Mouse (Mus musculus): ENCODE measurements at regions not wholly inside any gene's neighbourhood (a gene's known extent, or its start where the extent isn't known, plus 50 kb on each side); places are given as distances from the start of the nearest gene placed in this dataset.

DNA sequence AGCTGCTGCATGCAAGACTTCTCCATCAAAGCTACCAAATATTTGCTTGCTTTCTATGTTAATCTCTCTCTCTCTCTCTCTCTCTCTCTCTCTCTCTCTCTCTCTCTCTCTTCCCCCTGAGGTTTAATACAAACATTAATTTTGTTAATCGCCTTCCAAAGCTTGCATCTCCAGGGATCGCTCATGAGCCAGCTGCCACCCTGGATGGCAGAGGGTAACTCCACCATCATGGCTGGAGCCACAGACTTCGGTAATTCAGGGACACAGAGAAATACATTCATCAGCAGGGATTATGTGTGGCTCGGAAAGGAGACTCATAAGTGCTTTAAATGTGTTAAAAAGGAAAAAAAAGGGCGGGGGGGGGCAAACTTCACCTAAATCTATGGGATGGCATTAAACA lies 601.7 kb upstream of the Tenm3 start:
- H3K4me1 ChIP-seq (ENCODE audit: control insufficient read depth, insufficient read depth, low read length) = no peaks in the 10 kb centered on the region
- H3K4me3 ChIP-seq (ENCODE audit: insufficient read depth, low read length) = no peak overlapping the region
- H3K27ac ChIP-seq (ENCODE audit: insufficient read depth, low read length) = no peak overlapping the region
- TF ChIP-seq CTCF (IDR thresholded peaks at IDR 0.05; ENCODE audit: extremely low read depth, insufficient read depth, low read length) = no peak
- no peak for TF ChIP-seq POLR2A (IDR thresholded peaks at IDR 0.05; ENCODE audit: extremely low read depth, insufficient read depth, low read length)

DNA sequence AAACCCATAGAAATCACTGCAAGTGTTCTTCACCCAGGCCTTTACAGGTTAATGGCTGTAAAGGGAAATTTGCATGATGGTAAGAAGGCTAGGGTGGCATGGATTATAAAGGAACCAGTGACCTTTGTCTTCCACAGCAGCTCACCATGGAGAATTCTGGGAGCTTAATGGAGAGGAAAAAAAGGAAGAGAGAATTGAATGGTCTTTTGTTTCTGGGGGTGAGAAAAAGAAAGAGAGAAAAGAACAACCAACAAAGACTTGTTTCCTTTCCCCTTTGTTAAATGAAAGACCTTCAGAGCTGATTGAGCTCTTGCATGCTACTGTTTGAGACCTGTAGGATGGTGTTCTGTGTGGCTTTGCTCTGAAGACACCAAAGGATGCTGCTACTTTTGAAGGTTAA lies 597.5 kb upstream of the Tenm3 start:
- no peak overlapping the region for H3K4me3 ChIP-seq (ENCODE audit: insufficient read depth, low read length)
- H3K27ac ChIP-seq (ENCODE audit: insufficient read depth, low read length) = no peak overlapping the region
- no peak for TF ChIP-seq POLR2A (IDR thresholded peaks at IDR 0.05; ENCODE audit: extremely low read depth, insufficient read depth, low read length)
- TF ChIP-seq CTCF (IDR thresholded peaks at IDR 0.05; ENCODE audit: extremely low read depth, insufficient read depth, low read length) = no peak
- H3K4me1 ChIP-seq (ENCODE audit: control insufficient read depth, insufficient read depth, low read length) = no peaks in the 10 kb centered on the region

DNA sequence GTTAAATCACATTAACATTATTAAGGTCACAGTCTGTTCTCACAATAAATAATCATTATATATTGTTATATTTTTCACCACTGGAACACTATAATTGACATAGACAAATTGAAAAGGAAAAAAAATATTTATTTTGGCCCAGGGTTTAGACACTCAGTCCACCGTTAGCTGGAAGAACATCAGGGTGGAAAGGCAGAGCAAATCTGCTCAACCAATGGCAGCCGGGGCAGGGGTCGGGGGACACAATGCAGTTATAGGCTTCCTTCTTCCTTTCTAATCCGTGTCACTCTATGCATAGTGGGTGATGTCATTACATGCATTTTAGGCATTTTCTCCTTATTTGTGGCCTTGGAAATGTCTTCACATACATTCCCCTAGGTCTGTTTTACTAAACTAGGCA lies 552.8 kb upstream of the Tenm3 start:
- Histone ChIP-seq H3K27ac (ENCODE audit: insufficient read depth, low read length) (no peak overlapping the region), H3K4me1 (ENCODE audit: control insufficient read depth, insufficient read depth, low read length) (no peaks in the 10 kb centered on the region), H3K4me3 (ENCODE audit: insufficient read depth, low read length) (no peak overlapping the region)
- TF ChIP-seq CTCF (IDR thresholded peaks at IDR 0.05; ENCODE audit: extremely low read depth, insufficient read depth, low read length) (no peak), POLR2A (IDR thresholded peaks at IDR 0.05; ENCODE audit: extremely low read depth, insufficient read depth, low read length) (no peak)

DNA sequence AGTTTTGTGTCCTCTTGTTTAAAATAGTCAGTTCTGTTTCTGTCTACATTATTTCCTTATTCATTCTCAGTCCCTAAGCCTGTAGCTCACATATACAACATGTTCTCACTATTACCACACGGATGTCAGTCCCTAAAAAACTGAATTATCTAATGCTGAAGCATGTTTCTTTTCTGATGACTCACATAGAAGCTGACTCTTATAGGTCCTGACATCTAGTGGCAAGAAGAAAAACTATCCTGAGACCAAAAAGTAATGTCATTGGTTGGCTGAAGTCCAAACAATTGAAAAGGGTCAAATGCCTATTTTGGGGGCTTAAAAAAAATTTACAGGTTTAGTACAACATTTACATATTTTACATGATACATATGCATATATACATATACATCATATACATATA lies 551.3 kb upstream of the Tenm3 start:
- Histone ChIP-seq H3K4me3 (ENCODE audit: insufficient read depth, low read length) (no peak overlapping the region), H3K4me1 (ENCODE audit: control insufficient read depth, insufficient read depth, low read length) (no peaks in the 10 kb centered on the region), H3K27ac (ENCODE audit: insufficient read depth, low read length) (no peak overlapping the region)
- TF ChIP-seq POLR2A (IDR thresholded peaks at IDR 0.05; ENCODE audit: extremely low read depth, insufficient read depth, low read length) = no peak
- no peak for TF ChIP-seq CTCF (IDR thresholded peaks at IDR 0.05; ENCODE audit: extremely low read depth, insufficient read depth, low read length)

DNA sequence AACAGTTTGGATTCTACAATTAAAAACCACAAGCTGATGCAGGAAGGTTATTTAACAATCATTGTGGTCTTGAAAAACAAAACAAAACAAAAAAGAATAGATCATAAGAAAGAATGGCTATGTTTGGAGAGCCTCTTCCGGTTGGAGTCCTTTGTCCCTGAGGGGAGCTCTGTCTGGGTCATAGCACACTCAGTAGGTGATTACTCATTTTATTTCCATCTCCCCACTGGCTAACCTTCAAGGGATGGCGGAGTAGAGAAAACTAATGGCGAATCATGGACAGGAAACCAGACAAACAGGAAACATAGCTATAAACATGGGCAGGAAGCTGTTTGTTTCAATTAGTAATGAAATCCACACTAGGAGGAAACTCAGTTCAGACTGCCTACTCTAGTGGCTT lies 545.8 kb upstream of the Tenm3 start:
- Histone ChIP-seq H3K4me3 (ENCODE audit: insufficient read depth, low read length) (no peak overlapping the region), H3K27ac (ENCODE audit: insufficient read depth, low read length) (no peak overlapping the region), H3K4me1 (ENCODE audit: control insufficient read depth, insufficient read depth, low read length) (no peaks in the 10 kb centered on the region)
- TF ChIP-seq CTCF (IDR thresholded peaks at IDR 0.05; ENCODE audit: extremely low read depth, insufficient read depth, low read length) (no peak), POLR2A (IDR thresholded peaks at IDR 0.05; ENCODE audit: extremely low read depth, insufficient read depth, low read length) (no peak)

DNA sequence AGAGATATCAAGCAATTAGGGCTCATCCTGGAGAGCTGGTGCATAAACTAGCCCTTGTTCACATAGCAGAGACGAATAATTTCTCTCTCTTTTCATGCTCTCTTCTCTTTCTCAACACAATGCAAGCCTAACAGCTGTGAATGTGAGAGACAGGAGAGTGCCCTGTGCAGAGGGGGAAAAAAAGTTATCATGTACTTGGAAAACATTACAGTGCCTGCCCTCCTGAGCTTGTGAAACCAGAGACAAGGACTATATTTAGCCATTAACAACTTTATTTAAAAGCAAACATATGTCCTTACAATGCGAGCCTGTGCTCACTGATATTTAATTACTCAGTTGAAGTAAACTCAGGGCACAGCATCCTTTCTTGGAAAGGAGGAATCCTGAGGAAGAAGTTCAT lies 543.8 kb upstream of the Tenm3 start:
- Histone ChIP-seq H3K4me3 (ENCODE audit: insufficient read depth, low read length) (no peak overlapping the region), H3K27ac (ENCODE audit: insufficient read depth, low read length) (no peak overlapping the region), H3K4me1 (ENCODE audit: control insufficient read depth, insufficient read depth, low read length) (no peaks in the 10 kb centered on the region)
- no peak for TF ChIP-seq CTCF (IDR thresholded peaks at IDR 0.05; ENCODE audit: extremely low read depth, insufficient read depth, low read length)

DNA sequence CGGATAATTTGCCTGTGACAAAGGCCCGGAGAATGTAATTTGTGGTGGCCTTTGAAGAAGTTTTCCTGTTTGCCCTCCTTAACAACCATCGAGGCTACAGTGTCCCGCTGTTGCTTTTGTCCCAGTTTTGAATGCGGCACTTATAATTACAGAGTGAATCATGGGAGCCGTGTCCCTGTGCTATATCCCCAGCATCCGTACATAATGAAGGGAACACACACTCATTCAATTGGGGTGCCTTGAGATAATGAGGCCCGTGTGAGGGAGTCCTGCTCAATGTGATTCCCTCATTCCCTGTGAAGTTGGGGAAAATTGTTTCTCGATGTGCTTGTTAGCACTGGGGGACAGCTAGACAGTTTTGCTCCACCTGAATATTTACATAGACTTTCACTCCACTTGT lies 528.9 kb upstream of the Tenm3 start:
- Histone ChIP-seq H3K4me3 (ENCODE audit: insufficient read depth, low read length) (no peak overlapping the region), H3K27ac (ENCODE audit: insufficient read depth, low read length) (no peak overlapping the region), H3K4me1 (ENCODE audit: control insufficient read depth, insufficient read depth, low read length) (no peaks in the 10 kb centered on the region)
- no peak for TF ChIP-seq POLR2A (IDR thresholded peaks at IDR 0.05; ENCODE audit: extremely low read depth, insufficient read depth, low read length)
- TF ChIP-seq CTCF (IDR thresholded peaks at IDR 0.05; ENCODE audit: extremely low read depth, insufficient read depth, low read length) = no peak

DNA sequence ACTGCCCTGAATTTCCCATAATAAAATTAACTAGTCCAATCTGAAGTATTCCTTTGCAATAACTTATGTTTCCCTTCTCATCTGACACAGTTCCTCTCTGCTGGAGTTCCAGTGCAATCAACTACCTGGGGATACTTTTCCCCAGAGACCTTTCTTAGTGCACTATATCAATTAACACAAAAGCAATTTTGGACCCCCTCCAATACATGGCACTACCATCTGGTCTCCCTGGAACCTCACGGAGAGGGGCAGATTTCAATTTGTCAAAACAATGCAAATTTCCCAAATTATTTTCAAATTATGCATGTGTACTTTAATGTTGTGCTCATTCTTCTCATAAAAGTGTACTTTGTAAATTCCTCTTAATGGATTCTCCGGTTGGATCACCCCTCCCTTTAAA lies 518.9 kb upstream of the Tenm3 start:
- Histone ChIP-seq H3K4me3 (ENCODE audit: insufficient read depth, low read length) (no peak overlapping the region), H3K27ac (ENCODE audit: insufficient read depth, low read length) (no peak overlapping the region), H3K4me1 (ENCODE audit: control insufficient read depth, insufficient read depth, low read length) (no peaks in the 10 kb centered on the region)
- no peak for TF ChIP-seq POLR2A (IDR thresholded peaks at IDR 0.05; ENCODE audit: extremely low read depth, insufficient read depth, low read length)
- no peak for TF ChIP-seq CTCF (IDR thresholded peaks at IDR 0.05; ENCODE audit: extremely low read depth, insufficient read depth, low read length)

DNA sequence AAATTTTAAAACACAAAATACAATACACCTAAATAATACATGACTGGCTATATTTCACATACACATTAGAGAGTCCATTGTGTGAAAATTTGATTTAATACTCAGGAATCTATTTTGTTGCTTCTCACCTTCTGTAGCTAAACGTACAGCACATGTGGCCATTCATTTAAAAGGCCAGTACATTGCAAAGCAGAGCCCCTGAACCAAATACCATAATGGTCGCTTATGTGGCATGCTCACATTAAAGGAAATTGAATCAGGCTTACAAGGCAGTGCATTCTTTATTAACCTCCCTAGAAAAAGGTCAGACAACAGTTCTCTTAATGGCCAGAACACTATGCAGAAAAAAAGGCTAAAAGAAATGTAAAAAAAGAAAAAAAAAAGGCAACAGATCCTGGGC lies 517.7 kb upstream of the Tenm3 start:
- no peak overlapping the region for H3K4me3 ChIP-seq (ENCODE audit: insufficient read depth, low read length)
- TF ChIP-seq POLR2A (IDR thresholded peaks at IDR 0.05; ENCODE audit: extremely low read depth, insufficient read depth, low read length) (no peak), CTCF (IDR thresholded peaks at IDR 0.05; ENCODE audit: extremely low read depth, insufficient read depth, low read length) (no peak)
- H3K27ac ChIP-seq (ENCODE audit: insufficient read depth, low read length) = no peak overlapping the region
- H3K4me1 ChIP-seq (ENCODE audit: control insufficient read depth, insufficient read depth, low read length) = no peaks in the 10 kb centered on the region

DNA sequence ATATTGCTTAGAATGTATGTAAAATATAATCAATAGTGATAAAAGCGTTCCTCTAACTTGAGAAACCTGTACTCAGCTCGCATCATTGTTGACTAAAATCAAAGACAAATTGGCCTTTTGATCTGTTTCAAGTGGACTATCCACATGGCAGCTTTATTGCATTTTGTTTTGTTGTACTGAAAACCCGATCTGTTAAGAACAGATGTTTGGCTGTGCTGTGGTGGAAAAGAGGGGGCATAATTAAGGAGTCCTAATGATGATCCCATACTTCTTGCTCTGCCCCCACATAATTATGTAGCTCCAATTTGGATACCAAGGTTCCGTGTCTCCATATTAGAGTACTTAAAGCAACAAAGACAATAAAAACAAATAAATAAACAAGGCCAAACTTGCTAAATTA lies 516.4 kb upstream of the Tenm3 start:
- H3K4me1 ChIP-seq (ENCODE audit: control insufficient read depth, insufficient read depth, low read length) = no peaks in the 10 kb centered on the region
- H3K27ac ChIP-seq (ENCODE audit: insufficient read depth, low read length) = no peak overlapping the region
- TF ChIP-seq CTCF (IDR thresholded peaks at IDR 0.05; ENCODE audit: extremely low read depth, insufficient read depth, low read length) = no peak
- TF ChIP-seq POLR2A (IDR thresholded peaks at IDR 0.05; ENCODE audit: extremely low read depth, insufficient read depth, low read length) = no peak
- no peak overlapping the region for H3K4me3 ChIP-seq (ENCODE audit: insufficient read depth, low read length)

DNA sequence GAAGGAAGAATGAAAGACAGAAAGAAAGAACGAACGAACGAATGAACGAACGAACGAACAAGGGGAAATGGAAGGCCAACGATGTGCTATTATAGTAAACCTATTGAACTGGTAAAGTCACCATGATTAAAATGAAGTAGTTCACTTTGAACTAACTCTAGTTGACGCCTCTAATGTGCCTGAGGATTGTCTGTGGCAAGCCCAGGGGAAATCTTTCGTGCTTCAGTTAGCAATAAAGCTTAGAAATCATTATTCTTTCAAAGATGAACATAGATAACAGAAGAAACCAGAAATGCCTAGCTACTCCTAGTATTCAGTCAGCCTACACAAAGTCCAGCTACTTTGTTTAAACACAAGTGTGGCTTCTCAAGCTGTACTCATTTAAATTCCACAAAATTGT lies 515.9 kb upstream of the Tenm3 start:
- TF ChIP-seq CTCF (IDR thresholded peaks at IDR 0.05; ENCODE audit: extremely low read depth, insufficient read depth, low read length) (no peak), POLR2A (IDR thresholded peaks at IDR 0.05; ENCODE audit: extremely low read depth, insufficient read depth, low read length) (no peak)
- H3K4me3 ChIP-seq (ENCODE audit: insufficient read depth, low read length) = no peak overlapping the region
- H3K27ac ChIP-seq (ENCODE audit: insufficient read depth, low read length) = no peak overlapping the region
- H3K4me1 ChIP-seq (ENCODE audit: control insufficient read depth, insufficient read depth, low read length) = no peaks in the 10 kb centered on the region
